Mouse (Mus musculus) cortical plate, adult 2 months (tissue): ENCODE results near the gene Serpina1e.

Source experiments
- CTCF ChIP-seq: fragments of 200-500 bp; IDR thresholded peaks from 2 replicates; pipeline ENCODE4 v1.5.1; 2011; ENCODE audit warnings: mild to moderate bottlenecking, control low read depth, low read length; ENCODE audit not compliant: insufficient read depth; ENCODE audit errors: extremely low read depth
- POLR2A ChIP-seq: fragments of 200-500 bp; IDR thresholded peaks from 2 replicates; pipeline ENCODE4 v1.6.1; 2011; ENCODE audit warnings: mild to moderate bottlenecking, low read length, control low read depth; ENCODE audit not compliant: insufficient read depth; ENCODE audit errors: extremely low read depth

DNA sequence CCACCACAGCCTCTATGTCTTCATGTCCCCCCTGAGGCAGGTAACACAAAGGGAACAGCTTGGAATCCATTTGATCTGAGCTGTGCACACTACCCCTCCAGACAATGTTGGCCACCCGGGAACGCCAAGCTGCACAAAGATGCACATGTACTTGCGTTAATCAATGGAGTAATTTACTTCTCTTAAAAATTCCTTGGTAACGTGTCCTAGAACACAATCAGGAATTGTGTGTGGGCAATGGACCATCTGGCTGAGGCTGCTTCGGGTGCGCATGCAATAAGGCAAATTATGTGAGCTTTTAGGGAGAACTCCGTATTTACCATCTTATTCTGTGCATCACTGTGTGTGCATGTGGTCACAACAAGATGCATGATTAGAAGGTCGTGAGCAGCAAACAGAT lies 40.8 kb upstream of the Serpina1e start:
- TF ChIP-seq POLR2A (no peak), CTCF (no peak)
